Mouse (Mus musculus) left cerebral cortex, adult 2 months (tissue): ENCODE data around the gene Plac1. TPM values are rescaled to one million over a fixed set of nuclear protein-coding genes. Genes with fewer than 3 reads are reported as not detected.

Experiments
- DNase-seq, 2 experiments: peaks; one replicate each; pipeline ENCODE4 v3.0.0; 2021 to 2022; ENCODE audit warnings: low spot score in 2 of 2, mixed read lengths in 1 of 2; ENCODE audit errors: extremely low spot score in 1 of 2
- H3K27ac ChIP-seq: fragments of 200-600 bp; 2 replicates; pipeline ENCODE4 v1.8.1; 2022
- H3K4me3 ChIP-seq: fragments of 200-600 bp; 2 replicates; pipeline ENCODE4 v1.8.1; 2022
- CTCF ChIP-seq: fragments of 200-600 bp; IDR thresholded peaks from 2 replicates; pipeline ENCODE4 v1.8.1; 2022; ENCODE audit warnings: antibody characterized with exemption, mild to moderate bottlenecking, moderate library complexity
- intact Hi-C: fragments of 180-260 bp; cut with DNase I; formaldehyde crosslinking; loops from one replicate; pipeline ENCODE4 v1.15.1; 2025
- total RNA-seq, 2 experiments: library from RNA; stranded (reverse); gene quantifications; 2 replicates each; pipeline ENCODE4 v1.2.3; 2021

Gene Plac1
- total RNA-seq, 2 experiments from 2014 or later = not detected

DNA sequence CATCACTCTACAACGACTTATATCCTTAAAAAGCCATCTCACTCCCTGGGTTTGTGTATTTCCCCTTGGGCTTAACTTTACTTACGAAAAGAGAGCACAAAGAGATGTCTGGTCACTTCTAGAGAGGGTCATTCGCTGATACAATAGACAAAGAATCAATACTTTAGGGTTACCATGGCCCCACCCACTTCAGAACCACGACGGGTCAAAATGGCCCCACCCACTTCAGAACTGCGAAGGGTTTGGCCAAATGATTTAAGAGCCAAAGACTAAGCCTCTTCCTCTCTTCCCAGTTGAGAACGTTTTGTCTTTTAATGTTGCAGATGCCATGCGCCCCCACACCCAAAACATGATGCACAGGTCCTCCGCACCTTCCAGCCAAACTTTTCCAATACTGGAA lies 184.1 kb downstream of the Plac1 start:
- intact Hi-C loops = loop anchor here (5.0 to 10.0 kb wide), 2 partner anchors 179 to 212 kb away; partner anchors contain the start of gene Fam122b
- no peak for TF ChIP-seq CTCF
- no peak for DNase-seq
- Histone ChIP-seq H3K27ac (no peak overlapping the region), H3K4me3 (no peak overlapping the region)

- no peak for DNase-seq
- Histone ChIP-seq H3K4me3 (no peak overlapping the region), H3K27ac (no peak overlapping the region)
- no peak for TF ChIP-seq CTCF
- intact Hi-C loops = loop anchor here (10.0 kb wide), 1 partner anchor 181 kb away; no protein-coding TSS in a partner anchor
Measured at GRCm38 (mm10) chrX:53053885-53054284, 186.0 kb downstream of the Plac1 start.

- Histone ChIP-seq H3K4me3 (no peak overlapping the region), H3K27ac (no peak overlapping the region)
- TF ChIP-seq CTCF = no peak
- intact Hi-C loops = loop anchor here (10.0 kb wide), 1 partner anchor 182 kb away; no protein-coding TSS in a partner anchor
- DNase-seq = no peak
Measured at GRCm38 (mm10) chrX:53052652-53053500, 187.0 kb downstream of the Plac1 start.

- no peak for DNase-seq
- Histone ChIP-seq H3K27ac (no peak overlapping the region), H3K4me3 (no peak overlapping the region)
- intact Hi-C loops = loop anchor here (10.0 kb wide), 1 partner anchor 184 kb away; no protein-coding TSS in a partner anchor
- no peak for TF ChIP-seq CTCF
Measured at GRCm38 (mm10) chrX:53050353-53050752, 189.6 kb downstream of the Plac1 start.

DNA sequence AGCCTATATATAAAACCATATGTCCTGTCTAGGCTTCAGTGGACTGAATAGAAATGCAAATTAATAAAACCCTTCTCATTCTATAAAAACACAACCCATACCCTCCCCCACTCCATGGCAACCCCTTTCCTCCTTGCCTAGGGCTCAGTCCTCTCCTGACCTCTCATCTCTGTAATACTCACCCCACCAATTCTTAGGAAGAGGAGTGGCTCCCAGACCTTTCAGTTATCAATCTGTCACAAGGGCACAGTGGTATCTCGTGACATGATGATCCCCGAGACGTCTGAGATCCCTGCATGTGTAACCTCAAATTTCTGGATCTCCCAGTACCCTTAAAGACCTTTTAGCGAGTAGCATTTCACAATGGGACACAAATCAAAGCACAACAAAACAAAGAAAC lies 190.7 kb downstream of the Plac1 start:
- TF ChIP-seq CTCF = no peak
- H3K27ac ChIP-seq = no peak overlapping the region
- no peak for DNase-seq
- no peak overlapping the region for H3K4me3 ChIP-seq
- intact Hi-C loops = no loop called here

GRCm38 (mm10) chrX:53046911-53047310 lies 193.0 kb downstream of the Plac1 start:
- Histone ChIP-seq H3K4me3 (no peak overlapping the region), H3K27ac (no peak overlapping the region)
- DNase-seq = no peak
- intact Hi-C loops = no loop called here
- no peak for TF ChIP-seq CTCF

DNA sequence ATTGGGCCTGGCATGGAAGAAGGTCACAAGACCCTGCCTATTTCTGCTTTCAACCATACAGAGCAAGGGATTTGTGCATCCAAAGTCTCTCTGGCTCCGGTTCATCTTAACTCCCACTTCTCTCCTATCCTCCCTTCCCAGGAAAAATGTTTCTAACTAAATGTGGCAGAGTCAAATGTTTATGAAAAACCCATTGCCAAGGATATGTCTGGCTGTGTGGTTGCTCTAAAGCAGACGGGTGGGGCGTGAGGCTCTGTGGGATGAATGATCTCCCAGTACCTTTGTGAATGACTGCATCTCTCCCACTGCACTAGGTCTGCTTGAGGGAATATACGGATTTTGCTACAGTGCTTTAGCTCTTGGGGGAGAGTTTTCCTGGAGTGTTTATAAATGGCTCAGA lies 193.9 kb downstream of the Plac1 start:
- DNase-seq = no peak
- Histone ChIP-seq H3K4me3 (no peak overlapping the region), H3K27ac (no peak overlapping the region)
- TF ChIP-seq CTCF = no peak
- intact Hi-C loops = no loop called here

DNA sequence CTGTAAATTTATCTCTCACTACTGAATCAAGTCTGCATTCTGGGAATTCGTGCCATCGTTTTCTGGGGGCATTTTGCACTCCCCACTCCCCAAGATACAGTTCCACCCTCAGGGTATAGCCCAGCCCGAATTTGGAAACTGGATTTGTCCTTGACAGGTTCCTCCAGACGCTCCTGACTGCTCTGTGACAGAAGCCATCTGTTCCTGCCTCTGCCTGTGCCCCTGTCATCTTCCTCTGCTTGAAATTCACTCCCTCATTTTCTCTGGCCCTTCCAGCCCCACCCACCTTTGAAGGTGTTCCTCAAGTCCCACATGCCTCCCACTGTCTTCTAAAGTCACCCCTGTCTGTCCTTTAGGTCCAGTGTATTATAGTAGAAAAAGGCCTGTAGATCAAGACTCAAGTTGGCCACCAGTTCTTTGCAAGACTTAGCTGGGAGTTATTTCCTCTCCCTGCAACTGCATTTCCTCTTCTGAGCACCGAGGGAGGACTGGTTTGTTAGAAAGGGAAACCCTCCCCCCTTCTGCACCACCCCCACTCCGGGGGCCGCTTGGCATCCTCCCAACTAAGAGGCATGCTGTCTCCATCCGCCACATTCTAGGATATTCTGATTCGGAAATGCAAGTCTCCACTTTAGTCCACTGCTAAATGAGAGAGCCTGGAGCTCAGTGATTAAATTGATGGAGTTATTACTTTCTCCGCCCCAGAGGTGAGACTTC lies 194.6 kb downstream of the Plac1 start:
- intact Hi-C loops = no loop called here
- TF ChIP-seq CTCF = no peak
- no peak overlapping the region for H3K4me3 ChIP-seq
- no peak overlapping the region for H3K27ac ChIP-seq
- DNase-seq = no peak

DNA sequence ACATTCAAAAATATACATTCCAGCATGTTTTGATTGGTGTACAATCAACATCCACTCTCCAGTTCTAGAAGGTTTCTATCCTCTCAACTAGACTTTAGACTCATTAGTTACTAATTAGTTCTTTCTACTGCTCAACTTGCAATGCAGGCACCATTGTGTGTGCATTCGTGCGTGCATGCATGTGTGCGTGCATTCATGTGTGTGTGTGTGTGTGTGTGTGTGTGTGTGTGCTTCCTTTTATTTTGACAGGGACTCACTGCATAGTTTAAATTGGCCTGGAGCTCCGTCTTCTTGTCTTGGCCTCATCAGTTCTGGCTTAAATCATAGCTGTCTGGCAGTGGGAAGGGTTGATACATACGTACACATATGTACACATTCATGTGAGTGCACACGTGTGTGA lies 198.9 kb downstream of the Plac1 start:
- Histone ChIP-seq H3K4me3 (no peak overlapping the region), H3K27ac (no peak overlapping the region)
- DNase-seq = no peak
- TF ChIP-seq CTCF = no peak
- intact Hi-C loops = no loop called here

GRCm38 (mm10) chrX:53040138-53040537 lies 199.8 kb downstream of the Plac1 start:
- intact Hi-C loops = no loop called here
- DNase-seq = no peak
- TF ChIP-seq CTCF = no peak
- Histone ChIP-seq H3K27ac (no peak overlapping the region), H3K4me3 (no peak overlapping the region)

DNA sequence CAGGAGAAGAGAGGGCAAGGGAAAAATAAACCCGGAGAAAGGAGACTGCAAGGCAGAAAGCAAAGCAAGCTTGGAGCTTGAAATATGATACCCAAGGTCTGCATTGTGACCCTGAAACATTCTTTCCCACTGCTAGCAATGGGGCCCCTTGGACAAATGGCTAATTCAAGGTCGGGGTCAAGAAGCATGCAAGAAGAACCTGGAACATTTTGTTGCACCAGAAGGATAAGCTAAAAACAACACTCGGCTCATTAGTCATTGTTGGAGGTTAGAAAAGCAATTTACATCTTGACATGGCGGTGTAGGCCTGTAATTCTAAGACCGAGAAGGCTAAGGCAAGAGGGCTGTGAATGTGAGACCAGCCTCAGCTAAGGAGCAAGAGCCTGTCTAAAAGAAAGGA lies 200.3 kb downstream of the Plac1 start:
- H3K27ac ChIP-seq = no peak overlapping the region
- no peak for TF ChIP-seq CTCF
- no peak overlapping the region for H3K4me3 ChIP-seq
- intact Hi-C loops = no loop called here
- DNase-seq = no peak

DNA sequence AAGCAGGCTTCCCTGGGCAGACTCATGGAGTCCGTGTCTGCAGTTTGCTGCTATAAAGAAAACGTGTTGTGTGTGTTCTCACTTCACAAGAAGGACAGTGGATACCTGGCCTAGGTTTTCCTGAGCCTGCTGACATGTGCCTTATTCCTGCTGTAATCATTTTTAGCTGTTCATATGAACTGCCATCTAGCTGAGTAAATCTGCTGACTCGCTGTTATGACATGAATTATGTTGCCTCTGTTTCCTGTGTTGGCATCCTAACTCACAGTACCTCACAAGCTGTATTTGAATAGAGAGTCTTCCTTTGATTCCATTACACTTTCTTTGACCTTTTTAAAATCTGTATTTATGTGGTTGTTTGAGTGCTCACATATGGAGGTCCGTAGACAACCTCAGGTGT lies 201.7 kb downstream of the Plac1 start:
- TF ChIP-seq CTCF = no peak

More for the DNA sequence above, 201.7 kb downstream of the Plac1 start:
- no peak for DNase-seq
- Histone ChIP-seq H3K27ac (no peak overlapping the region), H3K4me3 (no peak overlapping the region)
- intact Hi-C loops = no loop called here
